Mouse (Mus musculus): ENCODE measurements around the gene Trabd2b.

- TF ChIP-seq CTCF (IDR thresholded peaks at IDR 0.05; ENCODE audit: insufficient read depth, low read depth, low read length) (no peak), POLR2A (IDR thresholded peaks at IDR 0.05; ENCODE audit: insufficient read depth, low read depth, low read length) (no peak)
Observed at GRCm38 (mm10) chr4:114433440-114433839, 26.9 kb downstream of the Trabd2b start.
